Mouse (Mus musculus) testis, adult 2 months (tissue): ENCODE data around the gene Lin7a.

Experiments
- CTCF ChIP-seq: fragments of 200-500 bp; IDR thresholded peaks from 2 replicates; pipeline ENCODE4 v1.5.1; 2012; ENCODE audit warnings: low read depth, mild to moderate bottlenecking, inconsistent platforms, low read length, moderate library complexity; ENCODE audit not compliant: control insufficient read depth, insufficient read depth, insufficient replicate concordance
- POLR2A ChIP-seq: fragments of 200-500 bp; IDR thresholded peaks from 2 replicates; pipeline ENCODE4 v1.6.1; 2012; ENCODE audit warnings: low read depth, mild to moderate bottlenecking, inconsistent platforms, low read length, moderate library complexity; ENCODE audit not compliant: control insufficient read depth

DNA sequence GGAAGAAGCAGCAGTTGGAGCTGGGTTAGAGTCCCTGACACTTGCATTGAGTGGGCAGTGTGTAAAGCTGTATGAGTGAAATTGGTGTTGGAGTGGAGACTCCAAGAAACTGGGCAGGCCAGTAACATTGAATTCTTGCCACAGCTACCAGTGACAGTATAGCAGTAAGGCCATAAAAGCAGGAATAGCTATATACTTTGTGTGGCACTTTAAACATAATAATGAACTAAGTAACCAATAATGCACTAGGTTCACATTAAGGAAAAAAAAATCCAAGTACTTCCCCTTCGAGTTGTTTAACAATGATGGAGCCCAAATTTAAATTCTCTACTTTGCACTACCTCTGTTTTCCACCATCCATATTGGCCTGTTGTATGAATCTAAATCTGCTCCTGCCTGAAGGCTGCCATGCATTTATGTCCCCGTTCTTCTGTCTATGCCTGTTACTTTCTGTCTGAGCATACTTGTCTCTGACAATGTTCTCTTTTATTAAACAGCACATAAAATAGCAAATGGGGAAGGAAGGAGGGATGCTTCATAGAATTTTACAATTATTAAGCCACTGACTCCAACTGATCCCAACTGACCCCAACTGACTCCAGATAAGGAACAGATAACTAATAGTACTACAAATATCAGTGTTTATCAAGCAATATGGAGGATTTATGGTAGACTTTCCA is 31.7 kb upstream of the Lin7a start:
- TF ChIP-seq CTCF = no peak
- TF ChIP-seq POLR2A = no peak
